Mouse (Mus musculus) thymus, adult 2 months (tissue): ENCODE measurements at regions not wholly inside any gene's neighbourhood (a gene's known extent, or its start where the extent isn't known, plus 50 kb on each side); places are given as distances from the start of the nearest gene placed in this dataset.

ENCODE experiments used
- DNase-seq: peaks from one replicate; pipeline ENCODE4 v3.0.0; 2021
- H3K27ac ChIP-seq: fragments of 200-500 bp; 2 replicates; pipeline ENCODE4 v1.5.1; 2012; ENCODE audit warnings: low read length, control low read depth; ENCODE audit not compliant: control insufficient read depth, insufficient read depth
- H3K27me3 ChIP-seq: fragments of 200-500 bp; 2 replicates; pipeline ENCODE4 v1.6.1; 2012; ENCODE audit warnings: mild to moderate bottlenecking, low read length, moderate library complexity, mixed read lengths; ENCODE audit not compliant: control insufficient read depth, insufficient read depth
- H3K36me3 ChIP-seq: fragments of 200-500 bp; 2 replicates; pipeline ENCODE4 v1.6.1; 2012; ENCODE audit warnings: mild to moderate bottlenecking, low read length, moderate library complexity; ENCODE audit not compliant: control insufficient read depth, insufficient read depth
- H3K4me1 ChIP-seq: fragments of 200-500 bp; replicated peaks from 2 replicates; pipeline ENCODE4 v1.6.1; 2012; ENCODE audit warnings: low read length; ENCODE audit not compliant: control insufficient read depth, insufficient read depth
- H3K4me3 ChIP-seq: fragments of 200-500 bp; 2 replicates; pipeline ENCODE4 v1.5.1; 2012; ENCODE audit warnings: mild to moderate bottlenecking, low read length, control low read depth, moderate library complexity; ENCODE audit not compliant: control insufficient read depth, insufficient read depth
- CTCF ChIP-seq: fragments of 200-500 bp; IDR thresholded peaks from 2 replicates; pipeline ENCODE4 v1.5.1; 2012; ENCODE audit warnings: mild to moderate bottlenecking, control low read depth, low read length, moderate library complexity, borderline replicate concordance; ENCODE audit not compliant: control insufficient read depth, poor library complexity, insufficient read depth; ENCODE audit errors: extremely low read depth
- POLR2A ChIP-seq: fragments of 200-500 bp; IDR thresholded peaks from 2 replicates; pipeline ENCODE4 v1.6.1; 2012; ENCODE audit warnings: mild to moderate bottlenecking, low read length, control low read depth, moderate library complexity; ENCODE audit not compliant: control insufficient read depth, poor library complexity, insufficient read depth; ENCODE audit errors: extremely low read depth
- WGBS: fragments of 180-500 bp; shearing (Covaris S2); methylation state at CpG from one replicate; pipeline ENCODE4 v1.1.7; 2018; 5-methylcytosine and 5-hydroxymethylcytosine counted together

DNA sequence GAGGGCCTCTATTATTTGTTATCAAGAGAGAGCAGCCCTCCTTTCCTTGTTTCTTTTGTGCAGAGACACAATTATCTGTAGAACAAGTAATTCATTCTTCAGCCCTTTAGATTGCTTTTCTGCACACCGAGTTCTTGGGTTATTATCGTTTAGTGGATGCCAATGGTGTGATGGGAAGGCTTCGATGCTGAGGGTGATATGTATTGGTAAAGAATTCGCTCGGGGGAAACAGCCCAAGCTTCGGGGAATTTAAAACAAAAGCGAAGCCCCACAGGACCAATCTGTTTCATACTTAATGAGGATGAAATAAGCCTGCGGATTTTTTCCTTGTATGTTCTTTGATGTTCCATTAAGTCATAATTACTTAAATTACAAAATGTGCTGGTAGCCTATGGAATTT is 352.0 kb downstream of the Phf14 start:
- 94% methylated on average over 8 of the region's 8 CpGs for WGBS
- H3K36me3 ChIP-seq, result no peaks in the 10 kb centered on the region
- no peak overlapping the region for H3K27ac ChIP-seq
- no peaks in the 10 kb centered on the region for H3K27me3 ChIP-seq
- DNase-seq, result no peak
- TF ChIP-seq POLR2A (no peak), CTCF (no peak)
- H3K4me3 ChIP-seq, result no peak overlapping the region
- no peaks in the 10 kb centered on the region for H3K4me1 ChIP-seq

- peak; percentile 26 for DNase-seq
- H3K27ac ChIP-seq, result no peak overlapping the region
- H3K4me3 ChIP-seq, result no peak overlapping the region
- no peaks in the 10 kb centered on the region for H3K36me3 ChIP-seq
- WGBS, result 66% methylated on average over 9 of the region's 9 CpGs
- no peak for TF ChIP-seq CTCF
- no peak for TF ChIP-seq POLR2A
- no peaks in the 10 kb centered on the region for H3K4me1 ChIP-seq
- H3K27me3 ChIP-seq, result no peaks in the 10 kb centered on the region
Measured at GRCm38 (mm10) chr6:12260325-12261076, 352.9 kb downstream of the Phf14 start.
